Mouse (Mus musculus): ENCODE results near the gene Ikbke. TPM values are rescaled to one million over a fixed set of nuclear protein-coding genes. Genes with fewer than 3 reads are reported as not detected.

Gene Ikbke
- total and polyA plus RNA-seq, 2 experiments from 2014 or later, result 0.65 to 1.9 TPM

GRCm38 (mm10) chr1:131224848-131225471 is 54.4 kb downstream of the Ikbke start:
- no peaks in the 10 kb centered on the region for H3K9me3 ChIP-seq (ENCODE audit: low read length)
- DNase-seq, result no peak
- H3K4me2 ChIP-seq (ENCODE audit: low read depth), result no peak overlapping the region
- no peaks in the 10 kb centered on the region for H3K4me1 ChIP-seq (ENCODE audit: insufficient read depth)
- no peaks in the 10 kb centered on the region for H3K27me3 ChIP-seq (ENCODE audit: insufficient read depth, low read length)
- H3K4me3 ChIP-seq (ENCODE audit: low read depth, low read length), result no peak overlapping the region
- no peak for ATAC-seq
- no peak for TF ChIP-seq CTCF (IDR thresholded peaks at IDR 0.05; ENCODE audit: low read depth)
- H3K27ac ChIP-seq (ENCODE audit: low read depth, low read length), result no peak overlapping the region
- H3K36me3 ChIP-seq (ENCODE audit: insufficient read depth), result no peaks in the 10 kb centered on the region
- H3K9ac ChIP-seq, result no peak overlapping the region
- WGBS, result 69% methylated on average over 12 of the region's 12 CpGs

GRCm38 (mm10) chr1:131223345-131223744 is 56.1 kb downstream of the Ikbke start:
- no peaks in the 10 kb centered on the region for H3K27me3 ChIP-seq (ENCODE audit: insufficient read depth, low read length)
- WGBS, result 90% methylated on average over 2 of the region's 2 CpGs
- H3K9me3 ChIP-seq (ENCODE audit: low read length), result no peaks in the 10 kb centered on the region
- H3K36me3 ChIP-seq (ENCODE audit: insufficient read depth), result no peaks in the 10 kb centered on the region
- no peak overlapping the region for H3K27ac ChIP-seq (ENCODE audit: low read depth, low read length)
- H3K9ac ChIP-seq, result no peak overlapping the region
- TF ChIP-seq CTCF (IDR thresholded peaks at IDR 0.05; ENCODE audit: low read depth), result no peak
- H3K4me1 ChIP-seq (ENCODE audit: insufficient read depth), result no peaks in the 10 kb centered on the region
- ATAC-seq, result no peak
- H3K4me3 ChIP-seq (ENCODE audit: low read depth, low read length), result no peak overlapping the region
- no peak for DNase-seq
- no peak overlapping the region for H3K4me2 ChIP-seq (ENCODE audit: low read depth)

- H3K27me3 ChIP-seq (ENCODE audit: insufficient read depth, low read length), result no peaks in the 10 kb centered on the region
- DNase-seq, result no peak
- H3K27ac ChIP-seq (ENCODE audit: low read depth, low read length), result no peak overlapping the region
- no peak overlapping the region for H3K4me2 ChIP-seq (ENCODE audit: low read depth)
- no peaks in the 10 kb centered on the region for H3K4me1 ChIP-seq (ENCODE audit: insufficient read depth)
- H3K9me3 ChIP-seq (ENCODE audit: low read length), result no peaks in the 10 kb centered on the region
- no peaks in the 10 kb centered on the region for H3K36me3 ChIP-seq (ENCODE audit: insufficient read depth)
- H3K4me3 ChIP-seq (ENCODE audit: low read depth, low read length), result no peak overlapping the region
- WGBS, result 89% methylated on average over 13 of the region's 13 CpGs
- TF ChIP-seq CTCF (IDR thresholded peaks at IDR 0.05; ENCODE audit: low read depth), result no peak
- ATAC-seq, result no peak
- H3K9ac ChIP-seq, result no peak overlapping the region
These were observed 57.4 kb downstream of the Ikbke start for GRCm38 (mm10) chr1:131221822-131222590.

GRCm38 (mm10) chr1:131218933-131219332 is 60.5 kb downstream of the Ikbke start:
- H3K27me3 ChIP-seq (ENCODE audit: insufficient read depth, low read length), result no peaks in the 10 kb centered on the region
- DNase-seq, result no peak
- WGBS, result 88% methylated on average over 11 of the region's 11 CpGs
- no peaks in the 10 kb centered on the region for H3K36me3 ChIP-seq (ENCODE audit: insufficient read depth)
- ATAC-seq, result no peak
- no peaks in the 10 kb centered on the region for H3K9me3 ChIP-seq (ENCODE audit: low read length)
- no peak overlapping the region for H3K27ac ChIP-seq (ENCODE audit: low read depth, low read length)
- H3K4me3 ChIP-seq (ENCODE audit: low read depth, low read length), result no peak overlapping the region
- H3K9ac ChIP-seq, result no peak overlapping the region
- H3K4me1 ChIP-seq (ENCODE audit: insufficient read depth), result no peaks in the 10 kb centered on the region
- H3K4me2 ChIP-seq (ENCODE audit: low read depth), result no peak overlapping the region
- TF ChIP-seq CTCF (IDR thresholded peaks at IDR 0.05; ENCODE audit: low read depth), result no peak

GRCm38 (mm10) chr1:131213361-131213760 is 66.0 kb downstream of the Ikbke start:
- H3K36me3 ChIP-seq (ENCODE audit: insufficient read depth), result no peaks in the 10 kb centered on the region
- 79% methylated on average over 6 of the region's 6 CpGs for WGBS
- no peaks in the 10 kb centered on the region for H3K9me3 ChIP-seq (ENCODE audit: low read length)
- no peak overlapping the region for H3K9ac ChIP-seq
- TF ChIP-seq CTCF (IDR thresholded peaks at IDR 0.05; ENCODE audit: low read depth), result no peak
- H3K27me3 ChIP-seq (ENCODE audit: insufficient read depth, low read length), result no peaks in the 10 kb centered on the region
- no peak for ATAC-seq
- H3K27ac ChIP-seq (ENCODE audit: low read depth, low read length), result no peak overlapping the region
- no peaks in the 10 kb centered on the region for H3K4me1 ChIP-seq (ENCODE audit: insufficient read depth)
- no peak for DNase-seq
- no peak overlapping the region for H3K4me3 ChIP-seq (ENCODE audit: low read depth, low read length)
- no peak overlapping the region for H3K4me2 ChIP-seq (ENCODE audit: low read depth)

GRCm38 (mm10) chr1:131212956-131213355 is 66.5 kb downstream of the Ikbke start:
- no peak for TF ChIP-seq CTCF (IDR thresholded peaks at IDR 0.05; ENCODE audit: low read depth)
- H3K4me1 ChIP-seq (ENCODE audit: insufficient read depth), result no peaks in the 10 kb centered on the region
- H3K36me3 ChIP-seq (ENCODE audit: insufficient read depth), result no peaks in the 10 kb centered on the region
- 87% methylated on average over 5 of the region's 5 CpGs for WGBS
- no peak overlapping the region for H3K27ac ChIP-seq (ENCODE audit: low read depth, low read length)
- no peak overlapping the region for H3K9ac ChIP-seq
- H3K4me3 ChIP-seq (ENCODE audit: low read depth, low read length), result no peak overlapping the region
- DNase-seq (no peak), ATAC-seq (no peak)
- no peaks in the 10 kb centered on the region for H3K9me3 ChIP-seq (ENCODE audit: low read length)
- H3K4me2 ChIP-seq (ENCODE audit: low read depth), result no peak overlapping the region
- no peaks in the 10 kb centered on the region for H3K27me3 ChIP-seq (ENCODE audit: insufficient read depth, low read length)

GRCm38 (mm10) chr1:131211655-131212054 is 67.8 kb downstream of the Ikbke start:
- WGBS, result 85% methylated on average over 1 of the region's 1 CpGs
- no peak overlapping the region for H3K9ac ChIP-seq
- H3K4me2 ChIP-seq (ENCODE audit: low read depth), result no peak overlapping the region
- no peaks in the 10 kb centered on the region for H3K36me3 ChIP-seq (ENCODE audit: insufficient read depth)
- no peaks in the 10 kb centered on the region for H3K4me1 ChIP-seq (ENCODE audit: insufficient read depth)
- H3K9me3 ChIP-seq (ENCODE audit: low read length), result no peaks in the 10 kb centered on the region
- no peak overlapping the region for H3K4me3 ChIP-seq (ENCODE audit: low read depth, low read length)
- H3K27ac ChIP-seq (ENCODE audit: low read depth, low read length), result no peak overlapping the region
- TF ChIP-seq CTCF (IDR thresholded peaks at IDR 0.05; ENCODE audit: low read depth), result no peak
- ATAC-seq (no peak), DNase-seq (no peak)
- H3K27me3 ChIP-seq (ENCODE audit: insufficient read depth, low read length), result no peaks in the 10 kb centered on the region

Measured in forebrain, postnatal 0 days (tissue).